Mouse (Mus musculus): ENCODE data around the gene Ackr1.

DNA sequence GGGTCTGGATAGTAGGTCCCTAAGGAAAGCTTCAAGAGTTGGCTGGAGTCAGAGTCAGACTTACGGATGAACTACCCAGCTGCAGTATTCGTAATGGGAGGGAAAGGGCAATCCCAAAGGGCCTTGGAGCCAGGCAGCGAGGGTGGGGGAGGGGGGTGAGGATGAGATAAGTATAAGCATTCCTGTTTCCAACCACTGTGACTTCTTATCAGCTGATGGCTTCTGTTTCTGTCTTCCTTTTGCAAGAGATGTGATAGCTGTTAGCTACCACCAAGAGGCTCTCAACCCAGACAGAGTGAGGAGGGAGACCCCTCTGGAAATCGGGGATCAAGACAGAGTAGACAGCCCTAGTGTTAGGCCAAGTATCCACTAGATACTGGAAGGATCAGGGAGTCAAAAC, 4.4 kb downstream of the Ackr1 start:
- TF ChIP-seq GATA1 (IDR thresholded peaks at IDR 0.05; ENCODE audit: low read length), result peak; percentile 89
- TF ChIP-seq TAL1 (IDR thresholded peaks at IDR 0.05; ENCODE audit: low read length), result peak; percentile 87
